Mouse (Mus musculus): ENCODE measurements at regions not wholly inside any gene's neighbourhood (a gene's known extent, or its start where the extent isn't known, plus 50 kb on each side); places are given as distances from the start of the nearest gene placed in this dataset.
A peak's percentile ranks its signal among the peaks of the same experiment; 100 is the strongest.

GRCm38 (mm10) chr10:118675816-118676465 lies 194.1 kb downstream of the Dyrk2 start:
- no peak for ATAC-seq (ENCODE audit: insufficient number of reproducible peaks, insufficient read depth, low FRiP score, low TSS enrichment, low read depth)
- Histone ChIP-seq H3K4me3 (replicated peaks) (0 out of 2 replicates have a peak overlapping the region, but pooled peaks have one; percentile 11), H3K4me1 (replicated peaks) (peaks cover 5% of the 10 kb centered on the region; the same call in 1 of the 2 replicates), H3K9ac (replicated peaks) (no peak overlapping the region), H3K4me2 (peak overlapping the region; percentile 40), H3K36me3 (no peaks in the 10 kb centered on the region), H3K9me3 (peaks cover 10% of the 10 kb centered on the region; the same call in 1 of the 2 replicates), H3K27me3 (no peaks in the 10 kb centered on the region), H3K27ac (no peak overlapping the region)
- WGBS: 49% methylated on average over 18 of the region's 18 CpGs

- H3K4me3 ChIP-seq (replicated peaks): no peak overlapping the region
- ATAC-seq (ENCODE audit: insufficient number of reproducible peaks, insufficient read depth, low FRiP score, low TSS enrichment, low read depth): no peak
- H3K27me3 ChIP-seq: no peaks in the 10 kb centered on the region
- no peak overlapping the region for H3K4me2 ChIP-seq
- H3K4me1 ChIP-seq (replicated peaks): peaks cover 5% of the 10 kb centered on the region; the same call in 1 of the 2 replicates
- no peaks in the 10 kb centered on the region for H3K36me3 ChIP-seq
- H3K9ac ChIP-seq (replicated peaks): no peak overlapping the region
- WGBS: 80% methylated on average over 12 of the region's 12 CpGs
- H3K9me3 ChIP-seq: no peaks in the 10 kb centered on the region
- H3K27ac ChIP-seq: no peak overlapping the region
These were observed 191.1 kb downstream of the Dyrk2 start for GRCm38 (mm10) chr10:118678750-118679418.

GRCm38 (mm10) chr10:118679507-118679906 lies 190.5 kb downstream of the Dyrk2 start:
- no peak overlapping the region for H3K9ac ChIP-seq (replicated peaks)
- no peaks in the 10 kb centered on the region for H3K27me3 ChIP-seq
- no peak overlapping the region for H3K4me3 ChIP-seq (replicated peaks)
- ATAC-seq (ENCODE audit: insufficient number of reproducible peaks, insufficient read depth, low FRiP score, low TSS enrichment, low read depth): no peak
- H3K27ac ChIP-seq: no peak overlapping the region
- peaks cover 5% of the 10 kb centered on the region; the same call in 1 of the 2 replicates for H3K4me1 ChIP-seq (replicated peaks)
- H3K4me2 ChIP-seq: no peak overlapping the region
- H3K9me3 ChIP-seq: no peaks in the 10 kb centered on the region
- H3K36me3 ChIP-seq: no peaks in the 10 kb centered on the region
- WGBS: 81% methylated on average over 5 of the region's 5 CpGs

- Histone ChIP-seq H3K4me2 (no peak overlapping the region), H3K36me3 (no peaks in the 10 kb centered on the region), H3K4me3 (replicated peaks) (no peak overlapping the region), H3K27ac (no peak overlapping the region), H3K9ac (replicated peaks) (no peak overlapping the region), H3K4me1 (replicated peaks) (peaks cover 3% of the 10 kb centered on the region; the same call in 1 of the 2 replicates), H3K9me3 (no peaks in the 10 kb centered on the region), H3K27me3 (no peaks in the 10 kb centered on the region)
- ATAC-seq (ENCODE audit: insufficient number of reproducible peaks, insufficient read depth, low FRiP score, low TSS enrichment, low read depth): no peak
- WGBS: 81% methylated on average over 6 of the region's 6 CpGs
These were observed 189.1 kb downstream of the Dyrk2 start for GRCm38 (mm10) chr10:118680896-118681295.

GRCm38 (mm10) chr10:118683356-118683755 lies 186.7 kb downstream of the Dyrk2 start:
- ATAC-seq (ENCODE audit: insufficient number of reproducible peaks, insufficient read depth, low FRiP score, low TSS enrichment, low read depth): no peak
- no peak overlapping the region for H3K27ac ChIP-seq

GRCm38 (mm10) chr10:118699292-118699691 lies 170.7 kb downstream of the Dyrk2 start:
- Histone ChIP-seq H3K4me3 (replicated peaks) (no peak overlapping the region), H3K9ac (replicated peaks) (no peak overlapping the region), H3K36me3 (no peaks in the 10 kb centered on the region), H3K9me3 (no peaks in the 10 kb centered on the region), H3K4me2 (no peak overlapping the region), H3K27ac (no peak overlapping the region), H3K27me3 (no peaks in the 10 kb centered on the region), H3K4me1 (replicated peaks) (no peaks in the 10 kb centered on the region)
- 80% methylated on average over 3 of the region's 3 CpGs for WGBS
- no peak for ATAC-seq (ENCODE audit: insufficient number of reproducible peaks, insufficient read depth, low FRiP score, low TSS enrichment, low read depth)

More at GRCm38 (mm10) chr10:118683356-118683755, 186.7 kb downstream of the Dyrk2 start:
- Histone ChIP-seq H3K36me3 (no peaks in the 10 kb centered on the region), H3K27me3 (no peaks in the 10 kb centered on the region), H3K9ac (replicated peaks) (no peak overlapping the region), H3K4me3 (replicated peaks) (no peak overlapping the region), H3K9me3 (no peaks in the 10 kb centered on the region), H3K4me1 (replicated peaks) (0 out of 2 replicates have a peak, but pooled peaks cover 5% of the 10 kb centered on the region), H3K4me2 (no peak overlapping the region)
- 77% methylated on average over 9 of the region's 9 CpGs for WGBS

- Histone ChIP-seq H3K9me3 (no peaks in the 10 kb centered on the region), H3K36me3 (no peaks in the 10 kb centered on the region), H3K4me2 (no peak overlapping the region), H3K9ac (replicated peaks) (no peak overlapping the region), H3K27ac (no peak overlapping the region), H3K4me1 (replicated peaks) (no peaks in the 10 kb centered on the region), H3K27me3 (no peaks in the 10 kb centered on the region), H3K4me3 (replicated peaks) (no peak overlapping the region)
- ATAC-seq (ENCODE audit: insufficient number of reproducible peaks, insufficient read depth, low FRiP score, low TSS enrichment, low read depth): no peak
- WGBS: 89% methylated on average over 4 of the region's 4 CpGs
These were observed 169.9 kb downstream of the Dyrk2 start for GRCm38 (mm10) chr10:118700115-118700514.

- H3K4me2 ChIP-seq: no peak overlapping the region
- H3K9ac ChIP-seq (replicated peaks): no peak overlapping the region
- H3K4me1 ChIP-seq (replicated peaks): no peaks in the 10 kb centered on the region
- H3K4me3 ChIP-seq (replicated peaks): no peak overlapping the region
- WGBS: 87% methylated on average over 3 of the region's 3 CpGs
- no peaks in the 10 kb centered on the region for H3K36me3 ChIP-seq
- no peak overlapping the region for H3K27ac ChIP-seq
- H3K9me3 ChIP-seq: no peaks in the 10 kb centered on the region
- peaks cover 2% of the 10 kb centered on the region; the same call in 1 of the 2 replicates for H3K27me3 ChIP-seq
- ATAC-seq (ENCODE audit: insufficient number of reproducible peaks, insufficient read depth, low FRiP score, low TSS enrichment, low read depth): no peak
These were observed 164.0 kb downstream of the Dyrk2 start for GRCm38 (mm10) chr10:118706020-118706419.

- Histone ChIP-seq H3K27ac (no peak overlapping the region), H3K27me3 (peaks cover 2% of the 10 kb centered on the region; the same call in 1 of the 2 replicates), H3K4me2 (no peak overlapping the region), H3K9ac (replicated peaks) (no peak overlapping the region), H3K36me3 (no peaks in the 10 kb centered on the region), H3K4me3 (replicated peaks) (no peak overlapping the region), H3K9me3 (no peaks in the 10 kb centered on the region), H3K4me1 (replicated peaks) (0 out of 2 replicates have a peak, but pooled peaks cover 7% of the 10 kb centered on the region)
- WGBS: 96% methylated on average over 8 of the region's 8 CpGs
- no peak for ATAC-seq (ENCODE audit: insufficient number of reproducible peaks, insufficient read depth, low FRiP score, low TSS enrichment, low read depth)
These were observed 160.3 kb downstream of the Dyrk2 start for GRCm38 (mm10) chr10:118709718-118710117.

GRCm38 (mm10) chr10:118711529-118711928 lies 158.5 kb downstream of the Dyrk2 start:
- no peak for ATAC-seq (ENCODE audit: insufficient number of reproducible peaks, insufficient read depth, low FRiP score, low TSS enrichment, low read depth)
- H3K27ac ChIP-seq: no peak overlapping the region
- peaks cover 2% of the 10 kb centered on the region; the same call in 1 of the 2 replicates for H3K27me3 ChIP-seq
- H3K4me2 ChIP-seq: no peak overlapping the region
- H3K4me1 ChIP-seq (replicated peaks): 0 out of 2 replicates have a peak, but pooled peaks cover 7% of the 10 kb centered on the region
- no peaks in the 10 kb centered on the region for H3K36me3 ChIP-seq
- 66% methylated on average over 3 of the region's 3 CpGs for WGBS
- H3K4me3 ChIP-seq (replicated peaks): no peak overlapping the region
- no peaks in the 10 kb centered on the region for H3K9me3 ChIP-seq
- H3K9ac ChIP-seq (replicated peaks): no peak overlapping the region

GRCm38 (mm10) chr10:118711951-118712350 lies 158.1 kb downstream of the Dyrk2 start:
- no peak for ATAC-seq (ENCODE audit: insufficient number of reproducible peaks, insufficient read depth, low FRiP score, low TSS enrichment, low read depth)
- Histone ChIP-seq H3K9me3 (no peaks in the 10 kb centered on the region), H3K27ac (no peak overlapping the region), H3K4me3 (replicated peaks) (no peak overlapping the region), H3K36me3 (no peaks in the 10 kb centered on the region), H3K9ac (replicated peaks) (no peak overlapping the region), H3K27me3 (peaks cover 2% of the 10 kb centered on the region; the same call in 1 of the 2 replicates), H3K4me2 (no peak overlapping the region), H3K4me1 (replicated peaks) (0 out of 2 replicates have a peak, but pooled peaks cover 7% of the 10 kb centered on the region)
- WGBS: 55% methylated on average over 10 of the region's 10 CpGs

Measured in limb, embryonic 12.5 days (tissue).